Mouse (Mus musculus): ENCODE data around the gene Gm20503.

Gene Gm20503

DNA sequence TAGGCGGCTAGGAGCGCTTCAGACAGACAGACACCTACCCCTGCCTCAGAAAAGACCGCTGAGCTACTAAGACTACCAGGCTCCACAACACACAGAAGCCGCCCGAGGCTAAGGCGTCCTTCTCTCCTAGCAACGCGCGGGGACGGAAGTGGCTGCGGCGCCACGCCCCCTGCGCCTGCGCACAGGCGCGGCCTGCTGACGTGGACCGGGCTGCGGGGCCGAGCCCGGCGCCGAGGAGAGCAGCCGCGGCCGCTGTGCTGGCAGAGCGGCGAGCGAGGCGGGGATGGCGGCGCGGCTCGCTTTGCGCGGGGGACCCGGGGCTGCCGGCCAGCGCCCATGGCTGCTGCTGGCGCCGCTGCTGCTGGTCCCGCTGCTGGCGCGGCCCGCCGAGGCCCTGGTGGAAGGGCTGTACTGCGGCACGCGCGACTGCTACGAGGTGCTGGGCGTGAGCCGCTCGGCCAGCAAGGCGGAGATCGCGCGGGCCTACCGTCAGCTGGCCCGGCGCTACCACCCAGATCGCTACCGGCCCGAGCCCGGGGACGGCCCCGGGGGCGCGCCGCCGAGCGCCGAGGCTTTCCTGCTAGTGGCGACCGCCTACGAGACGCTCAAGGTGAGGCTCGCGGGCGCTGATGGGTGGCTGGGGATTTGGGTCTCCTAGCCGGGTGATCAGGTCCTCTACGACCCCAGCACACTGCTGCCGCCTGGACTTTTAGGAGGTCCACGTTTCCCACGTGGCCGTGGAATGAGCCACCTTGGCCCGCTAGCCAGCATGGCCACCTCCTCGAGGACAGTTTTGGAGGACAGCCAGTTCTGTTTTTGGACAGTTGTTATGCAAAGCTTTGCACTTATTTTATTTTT lies at the start of gene Gm20503:
Gm20503 (plus strand) TSS at position 263 of the 858 bp plus-strand sequence.
- DNase-seq (ENCODE audit: low spot score): peak; percentile 89

DNA sequence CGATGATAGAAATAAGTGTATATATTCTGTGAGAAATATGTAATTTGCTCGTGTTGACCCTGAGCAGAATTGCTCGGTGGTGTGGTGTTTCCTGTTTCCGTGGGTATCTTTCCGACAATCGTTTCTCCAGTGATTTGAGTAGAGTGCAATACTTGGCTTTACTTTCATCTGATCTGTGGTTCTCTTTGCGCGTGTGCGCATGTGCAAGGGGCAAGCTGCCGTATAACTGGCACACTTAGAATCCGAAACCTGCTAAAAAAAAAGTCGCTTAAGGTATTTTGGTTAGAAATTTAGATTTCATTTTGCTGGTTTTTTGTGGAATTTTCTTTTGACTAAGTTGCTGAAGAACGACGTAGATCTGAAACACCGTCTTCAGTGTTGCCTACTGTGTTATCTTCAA lies 41.3 kb upstream of the Gm20503 start:
- no peak for DNase-seq (ENCODE audit: low spot score)

DNA sequence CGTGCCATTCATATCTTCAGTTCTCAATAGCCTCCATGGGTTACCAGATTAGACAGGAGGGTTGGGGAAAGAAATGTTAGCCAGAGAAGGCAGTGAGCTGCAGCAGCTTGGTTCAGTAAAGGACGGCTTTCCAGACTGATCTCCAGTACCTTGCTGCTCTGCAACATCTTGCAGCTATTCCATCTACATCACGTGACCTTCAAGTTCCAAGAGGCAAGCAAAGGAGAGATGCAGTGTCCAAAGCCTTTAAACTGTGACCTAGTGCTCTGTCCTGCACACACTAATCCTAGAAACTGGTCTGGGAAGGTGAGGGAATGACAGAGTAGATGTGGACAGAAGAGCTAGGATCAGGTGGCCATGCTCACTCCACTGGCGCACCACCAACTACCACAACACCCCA lies 39.7 kb upstream of the Gm20503 start:
- no peak for DNase-seq (ENCODE audit: low spot score)

DNA sequence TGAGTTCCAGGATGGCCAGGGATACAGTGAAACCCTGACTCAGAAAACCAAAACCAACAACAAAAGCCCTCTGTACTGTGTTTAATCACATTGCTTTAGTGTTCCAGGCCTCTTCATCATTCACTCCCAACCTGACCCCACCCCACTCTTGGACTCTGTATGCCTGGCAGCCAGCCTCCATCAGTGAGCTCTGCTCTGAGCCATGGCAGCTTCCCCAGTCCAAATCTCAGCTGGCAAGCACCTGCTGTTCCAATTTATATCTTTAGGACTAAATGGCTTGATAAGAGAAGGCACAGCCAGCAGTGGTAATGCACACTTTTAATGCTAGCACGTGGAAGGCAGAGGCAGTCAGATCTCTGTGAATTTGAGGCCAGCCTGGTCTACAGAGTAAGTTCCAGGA lies 37.9 kb upstream of the Gm20503 start:
- no peak for DNase-seq (ENCODE audit: low spot score)

DNA sequence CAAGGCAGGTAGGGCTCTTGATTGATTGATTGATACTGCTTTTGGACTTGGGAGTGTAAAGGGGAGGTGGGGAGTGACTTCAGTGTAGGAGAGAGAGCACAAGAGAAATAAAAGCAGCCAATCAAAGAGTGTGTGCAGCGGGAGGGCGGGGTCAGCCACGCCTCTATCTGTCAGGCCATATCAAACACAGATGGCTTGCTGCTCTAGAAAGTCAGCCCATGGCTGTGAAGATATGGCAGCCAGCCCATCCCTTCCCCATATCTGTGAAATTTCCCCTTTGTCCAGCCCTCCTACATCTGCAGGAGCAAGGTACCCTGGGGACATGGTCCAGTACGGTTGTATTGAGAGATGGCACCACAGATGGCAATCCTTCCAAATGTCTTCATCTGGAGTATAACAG lies 32.3 kb upstream of the Gm20503 start:
- no peak for DNase-seq (ENCODE audit: low spot score)

DNA sequence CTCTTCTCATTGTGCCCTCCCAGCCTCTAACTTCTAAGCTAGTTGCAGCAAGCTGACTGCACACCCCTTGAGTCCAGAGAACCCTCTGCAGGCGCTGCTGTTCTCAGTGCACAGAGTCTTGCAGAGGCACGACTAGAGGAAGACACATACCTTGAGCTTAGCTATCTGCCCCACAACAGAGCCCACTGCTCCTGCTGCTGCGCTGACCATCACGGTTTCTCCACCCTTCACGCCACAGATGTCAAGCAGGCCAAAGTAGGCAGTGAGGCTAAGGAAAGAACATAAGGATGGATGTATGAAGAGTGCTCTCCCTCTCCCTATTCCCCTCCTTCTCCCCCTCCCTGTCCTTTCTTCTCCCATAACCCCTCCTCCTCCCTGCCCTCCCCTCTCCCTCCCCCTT lies 27.3 kb upstream of the Gm20503 start:
- DNase-seq (ENCODE audit: low spot score): no peak

DNA sequence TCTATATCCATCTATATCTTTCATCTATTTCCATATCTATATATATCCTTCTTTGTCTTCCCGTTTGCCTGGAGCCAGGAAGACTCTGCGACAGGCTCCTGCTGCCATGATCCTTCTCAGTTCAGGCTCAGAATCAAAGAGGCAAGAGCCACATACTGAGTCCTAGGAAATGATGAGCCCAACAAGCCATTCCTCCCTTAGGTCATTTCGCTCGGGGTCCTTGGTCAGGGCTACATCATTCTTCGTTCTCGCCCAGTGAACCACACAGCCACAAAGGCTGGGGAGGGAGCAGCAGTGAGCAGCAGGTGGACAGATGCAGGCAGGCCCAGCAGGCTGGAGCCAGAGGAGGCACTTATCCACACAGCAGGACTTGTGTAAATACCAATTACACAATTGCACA lies 21.6 kb upstream of the Gm20503 start:
- no peak for DNase-seq (ENCODE audit: low spot score)

DNA sequence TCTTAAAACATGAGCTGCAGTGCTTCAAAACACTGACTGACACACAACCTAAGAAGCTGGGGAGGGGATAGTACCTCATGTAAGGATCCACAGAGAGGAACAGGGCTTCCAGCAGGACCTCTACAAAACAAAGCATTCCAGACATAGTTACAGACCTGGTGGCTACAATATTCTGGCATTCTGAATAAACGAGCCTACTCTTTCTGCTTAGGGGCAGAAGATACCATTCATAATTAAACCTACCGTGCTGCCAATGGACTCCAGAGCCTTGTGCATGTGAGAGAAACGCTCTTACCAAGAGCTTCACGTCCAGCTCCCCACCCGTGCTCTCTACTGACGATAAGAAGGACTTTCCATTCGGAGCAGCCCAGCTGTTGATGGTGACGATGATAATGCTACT lies 20.2 kb upstream of the Gm20503 start:
- DNase-seq (ENCODE audit: low spot score): no peak

DNA sequence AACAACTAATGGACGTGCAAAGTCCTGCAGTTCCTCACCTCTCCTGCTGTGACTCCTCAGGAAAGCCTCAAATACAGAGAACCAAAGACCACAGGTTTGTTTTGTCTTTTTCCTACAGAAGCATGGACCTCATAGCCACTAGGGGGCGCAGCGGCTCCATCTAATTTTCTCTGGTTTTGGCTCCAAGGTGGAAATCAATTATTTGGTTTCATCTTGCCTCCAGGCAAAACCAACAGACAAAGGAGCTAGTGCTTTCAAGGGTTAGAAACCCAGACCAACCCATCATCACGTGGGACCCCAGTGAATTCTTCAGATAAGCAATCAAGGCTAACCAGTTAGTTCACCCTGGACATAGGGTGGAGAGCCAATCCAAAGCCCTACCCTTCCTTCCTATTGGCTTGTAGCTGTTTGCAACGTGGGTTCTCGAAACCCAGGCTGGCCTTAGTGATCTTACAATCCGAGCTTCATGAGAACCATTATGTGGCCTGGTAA lies 17.8 kb upstream of the Gm20503 start:
- peak; percentile 76 for DNase-seq (ENCODE audit: low spot score)

DNA sequence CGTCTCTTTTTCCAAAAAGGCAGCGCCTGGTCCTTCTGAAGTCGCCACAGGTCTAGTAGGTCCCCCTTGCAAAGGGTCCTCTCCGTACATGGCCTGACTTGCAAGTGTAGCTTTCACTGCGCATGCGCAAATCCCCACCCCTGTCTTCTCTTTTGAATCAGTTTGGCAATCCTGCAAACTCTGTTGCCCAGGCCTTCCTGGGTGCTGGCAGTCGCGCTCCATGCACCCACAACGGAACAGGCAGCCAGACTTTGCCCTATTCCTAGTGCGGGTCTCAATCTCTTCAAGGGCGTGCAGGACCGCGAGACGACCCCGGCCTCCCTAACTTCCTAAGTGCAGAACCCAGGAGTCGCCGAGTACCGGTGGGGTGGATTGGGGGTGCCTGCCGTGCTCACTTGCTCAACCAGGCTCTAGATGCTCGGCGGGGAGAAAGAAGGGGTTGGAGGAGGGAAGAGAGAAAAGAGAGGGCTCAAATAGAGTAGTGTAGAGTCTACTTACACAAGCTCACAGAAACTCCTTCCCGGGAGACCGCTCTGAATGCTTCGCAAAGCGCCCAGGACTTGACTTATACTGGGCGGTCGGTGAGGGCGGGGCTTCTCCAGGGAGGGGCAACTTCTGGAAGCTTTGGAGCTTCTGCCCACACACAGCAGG lies 16.3 kb upstream of the Gm20503 start, which contains the start of gene Ptgr1:
Ptgr1 (minus strand) TSS at position 580 of the 651 bp plus-strand sequence.
- DNase-seq (ENCODE audit: low spot score): peak; percentile 79

DNA sequence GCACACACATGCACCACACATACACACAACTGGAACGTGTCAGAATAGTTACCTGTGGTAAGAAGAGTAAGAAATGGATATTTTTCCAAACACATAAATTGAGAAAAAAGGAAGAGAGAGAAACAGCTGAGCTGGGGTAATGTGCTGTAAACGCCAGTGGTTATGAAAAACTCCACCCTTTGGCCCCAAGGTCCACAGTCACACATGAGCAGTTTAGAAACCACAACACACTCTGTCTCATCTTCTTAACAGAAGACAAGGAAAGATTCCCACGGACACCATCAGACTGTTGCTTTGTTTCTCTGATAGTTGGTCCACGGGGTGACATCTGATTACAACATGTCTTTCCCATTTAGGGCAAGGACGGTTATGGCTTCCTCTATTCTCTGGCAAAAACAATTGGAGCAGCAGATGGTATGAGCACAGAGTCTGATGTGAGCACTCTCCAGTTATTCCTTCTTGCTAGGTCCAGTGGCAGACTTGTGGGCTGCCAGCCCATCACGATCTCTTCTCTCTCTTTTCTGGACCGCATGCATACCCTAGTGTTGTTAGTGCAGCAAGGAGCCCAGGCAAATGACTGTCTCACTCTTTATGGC lies 13.6 kb upstream of the Gm20503 start:
- DNase-seq (ENCODE audit: low spot score): no peak

DNA sequence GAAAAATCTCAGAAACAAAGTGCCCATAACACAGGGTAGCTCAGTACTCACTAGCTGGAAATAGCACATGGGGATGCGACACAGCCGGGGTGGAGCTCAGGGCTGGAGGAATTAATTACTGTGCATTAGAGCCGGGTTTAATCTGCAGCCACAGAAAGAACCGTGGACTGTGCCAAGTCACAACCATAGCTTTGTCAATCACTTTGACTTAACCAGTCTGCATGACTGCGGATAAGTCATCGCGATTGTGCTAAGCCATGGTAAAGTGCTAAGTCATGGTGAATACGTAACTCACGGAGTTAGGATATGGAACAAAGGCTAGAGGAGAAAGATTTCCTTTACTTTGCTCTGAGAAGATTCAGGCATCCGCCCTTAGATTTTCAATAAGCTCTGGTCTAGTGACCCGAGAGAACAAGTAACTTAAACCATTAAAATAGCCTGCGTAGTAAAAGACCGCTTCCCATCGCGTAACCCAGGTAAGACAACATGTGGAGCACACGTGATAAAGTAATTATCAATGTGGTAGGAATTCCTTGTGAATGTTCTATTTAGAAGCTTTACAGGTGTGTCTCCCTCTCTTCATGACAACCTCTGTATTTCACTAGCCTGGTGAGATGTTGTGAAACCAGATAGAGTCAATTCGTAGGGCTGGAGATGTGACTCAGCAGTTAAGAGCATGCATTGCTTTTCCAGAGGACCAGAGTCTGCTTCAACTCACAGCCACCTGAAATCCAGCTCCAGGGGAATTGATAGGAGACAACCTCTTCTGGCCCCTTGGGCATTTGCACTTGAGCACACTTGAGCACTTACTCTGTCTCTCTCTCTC lies 12.2 kb upstream of the Gm20503 start:
- no peak for DNase-seq (ENCODE audit: low spot score)

DNA sequence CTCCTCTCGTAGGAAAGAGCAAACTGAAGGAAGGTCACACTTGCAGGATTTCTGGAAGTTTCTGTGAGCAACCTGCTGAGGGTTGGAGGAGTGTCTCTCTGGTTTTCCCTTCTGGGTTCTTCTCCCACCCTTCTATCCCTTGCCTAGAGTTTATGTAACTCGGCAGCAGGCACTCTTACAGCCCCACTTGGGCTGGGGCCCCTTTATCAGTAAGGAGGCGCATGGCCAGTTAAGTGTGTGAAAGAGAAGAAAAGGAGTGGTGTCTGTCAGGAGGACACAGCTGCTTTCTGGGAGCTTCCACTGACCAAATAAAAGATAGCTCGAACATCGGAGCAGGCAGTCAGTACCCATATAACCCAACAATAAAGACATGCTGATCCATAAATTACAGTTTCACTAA lies 10.8 kb upstream of the Gm20503 start:
- no peak for DNase-seq (ENCODE audit: low spot score)

DNA sequence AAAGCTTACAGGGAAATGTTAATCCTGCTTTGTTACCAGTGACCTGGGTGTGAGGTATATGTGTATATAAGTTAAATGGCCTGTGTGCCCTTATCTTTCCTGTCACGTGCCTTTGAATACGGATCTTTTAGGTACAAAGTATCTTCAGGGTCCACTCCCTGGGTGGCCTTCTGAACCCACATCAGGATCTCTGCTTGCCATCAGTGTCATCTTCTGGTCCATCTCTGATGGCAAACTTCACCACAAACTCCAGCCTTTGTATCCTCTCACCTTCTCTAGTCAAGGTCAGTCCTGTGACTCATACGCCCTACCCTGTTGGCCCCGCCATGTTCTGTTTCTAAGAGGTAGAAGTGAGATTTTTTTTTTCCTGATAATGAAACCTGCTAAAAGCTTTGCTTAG lies 8.2 kb upstream of the Gm20503 start, which contains the start of gene Dnajc25:
Dnajc25 (plus strand) TSS at position 301 of the 400 bp plus-strand sequence.
- no peak for DNase-seq (ENCODE audit: low spot score)

DNA sequence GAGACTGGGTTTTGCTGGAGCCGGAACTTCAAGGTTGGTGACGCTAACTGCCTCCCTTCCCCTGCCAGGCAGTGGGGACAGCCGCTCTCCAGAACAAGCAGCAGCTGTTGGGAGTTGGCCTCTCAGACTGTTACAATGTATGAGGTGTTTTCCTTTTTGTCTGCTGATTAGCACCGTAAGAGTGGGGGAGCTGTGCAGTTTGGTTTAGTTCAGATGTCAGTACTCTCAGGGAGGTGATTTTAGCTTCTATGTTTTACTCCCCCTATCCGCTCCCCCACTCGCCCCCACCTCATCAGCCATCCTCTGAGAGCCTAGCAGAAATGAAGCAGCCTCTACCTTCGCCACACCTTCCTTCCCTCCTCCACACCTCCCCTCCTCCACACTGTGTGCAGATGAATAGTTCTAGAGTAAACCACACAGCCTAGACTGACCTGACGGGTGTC lies 7.7 kb upstream of the Gm20503 start:
- no peak for DNase-seq (ENCODE audit: low spot score)

DNA sequence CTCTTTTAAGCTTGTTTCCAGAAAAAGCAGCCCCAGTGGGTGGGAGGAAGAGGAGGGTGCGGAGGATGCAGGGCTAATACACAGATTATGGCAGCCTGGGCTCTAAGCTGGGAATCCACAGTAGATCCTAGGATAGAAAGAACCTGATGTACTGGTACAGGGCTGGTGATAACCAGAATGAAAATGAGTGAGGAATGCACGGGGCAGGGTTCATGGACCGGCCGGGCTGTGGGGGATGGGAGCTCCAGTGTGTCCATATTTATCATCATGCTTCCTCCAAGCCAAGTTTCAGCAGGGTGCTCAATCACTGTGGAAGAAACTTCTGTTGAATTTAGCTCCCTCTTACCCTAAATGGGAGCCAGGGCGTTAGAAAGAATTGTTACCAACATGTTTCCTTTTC lies 5.9 kb upstream of the Gm20503 start:
- no peak for DNase-seq (ENCODE audit: low spot score)

DNA sequence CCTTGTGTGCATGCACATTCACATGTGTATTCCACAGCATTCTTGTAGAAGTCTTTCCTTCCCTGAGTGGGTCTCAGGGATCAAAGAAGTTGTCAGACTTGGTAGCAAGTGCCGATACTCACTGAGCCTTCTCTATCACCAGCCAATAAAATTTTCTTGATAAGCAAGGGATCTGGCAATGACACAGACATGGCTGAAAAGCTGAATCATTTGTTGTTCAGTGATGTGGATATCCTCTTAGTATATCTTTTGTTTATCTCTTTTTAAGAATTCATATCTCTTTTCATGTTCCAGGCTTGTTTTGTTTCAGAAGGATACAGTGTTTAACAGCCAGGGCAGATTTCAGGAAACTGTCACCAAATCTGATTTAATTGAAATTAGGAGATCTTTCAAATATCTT lies 4.3 kb upstream of the Gm20503 start:
- DNase-seq (ENCODE audit: low spot score): no peak

DNA sequence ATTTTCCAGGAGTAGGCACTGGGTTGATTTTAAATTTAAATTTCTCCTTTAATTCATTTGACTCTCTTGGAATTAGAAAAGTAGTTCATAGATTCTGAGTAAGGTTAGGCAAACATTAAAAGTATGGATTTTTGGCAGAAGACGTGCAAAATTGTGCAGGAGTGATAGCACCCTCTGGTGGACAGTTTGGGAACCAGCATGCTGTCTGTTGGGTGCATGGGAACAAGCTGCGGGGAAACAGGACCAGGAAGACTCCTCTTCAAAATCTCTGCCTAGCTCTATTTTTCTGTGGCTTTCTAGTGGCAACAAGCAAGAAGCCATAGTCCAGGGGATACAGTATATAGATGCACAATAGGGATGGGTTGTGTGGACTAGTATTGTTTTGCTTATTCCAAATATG lies 3.3 kb upstream of the Gm20503 start:
- DNase-seq (ENCODE audit: low spot score): peak; percentile 44

DNA sequence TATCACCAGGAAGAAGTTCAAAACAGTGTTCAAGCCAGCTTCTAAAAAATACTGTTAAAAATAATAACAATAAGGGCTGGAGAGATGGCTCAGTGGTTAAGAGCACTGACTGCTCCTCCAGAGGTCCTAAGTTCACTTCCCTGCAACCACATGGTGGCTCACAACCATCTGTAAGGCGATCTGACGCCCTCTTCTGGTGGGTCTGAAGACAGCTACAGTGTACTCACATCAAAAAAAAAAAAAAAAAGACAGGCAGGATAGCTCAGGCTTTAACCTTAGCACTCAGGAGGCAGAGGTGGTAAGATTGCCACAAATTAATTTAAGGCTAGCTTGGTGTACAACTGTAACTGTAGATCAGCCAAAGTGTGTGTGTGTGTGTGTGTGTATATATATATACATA lies 2.4 kb upstream of the Gm20503 start:
- no peak for DNase-seq (ENCODE audit: low spot score)

DNA sequence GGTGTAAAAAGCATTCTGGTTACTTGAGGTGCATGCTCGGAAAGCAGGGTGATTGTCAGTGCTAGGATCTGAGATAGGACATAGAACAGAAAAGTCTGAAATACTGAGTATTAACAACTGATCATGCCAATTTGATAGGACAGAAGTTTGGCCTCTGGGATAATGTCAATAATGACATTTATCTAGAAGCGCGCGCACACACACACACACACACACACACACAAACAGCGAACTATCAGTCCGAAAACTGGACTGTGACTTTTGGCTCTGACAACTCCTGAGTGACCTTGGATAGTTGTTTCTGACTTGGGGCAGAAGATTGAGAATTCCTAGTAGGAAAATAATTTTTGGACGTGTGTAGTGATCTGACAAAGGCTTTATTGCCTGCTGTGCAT lies 793 bp downstream of the Gm20503 start:
- DNase-seq (ENCODE audit: low spot score): no peak

DNA sequence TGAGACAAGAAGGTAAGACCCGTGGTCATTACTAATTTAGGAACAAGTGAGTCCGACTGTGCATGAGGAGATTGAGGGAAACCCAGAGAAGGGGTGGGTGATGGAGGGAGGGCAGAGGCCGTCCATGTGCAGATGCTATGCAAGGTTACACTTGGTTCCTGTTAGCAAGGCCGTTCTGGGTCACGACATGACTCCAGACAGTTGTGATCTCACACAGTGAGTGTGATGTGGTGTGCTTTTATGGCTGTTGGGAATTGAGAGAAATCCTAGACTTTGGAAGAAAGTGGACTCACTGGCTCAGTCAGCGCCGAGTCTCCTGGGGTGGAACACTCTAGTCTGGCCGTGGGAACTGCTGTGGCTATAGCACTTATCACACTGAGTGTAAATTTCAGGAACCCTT lies 3.2 kb downstream of the Gm20503 start:
- no peak for DNase-seq (ENCODE audit: low spot score)

DNA sequence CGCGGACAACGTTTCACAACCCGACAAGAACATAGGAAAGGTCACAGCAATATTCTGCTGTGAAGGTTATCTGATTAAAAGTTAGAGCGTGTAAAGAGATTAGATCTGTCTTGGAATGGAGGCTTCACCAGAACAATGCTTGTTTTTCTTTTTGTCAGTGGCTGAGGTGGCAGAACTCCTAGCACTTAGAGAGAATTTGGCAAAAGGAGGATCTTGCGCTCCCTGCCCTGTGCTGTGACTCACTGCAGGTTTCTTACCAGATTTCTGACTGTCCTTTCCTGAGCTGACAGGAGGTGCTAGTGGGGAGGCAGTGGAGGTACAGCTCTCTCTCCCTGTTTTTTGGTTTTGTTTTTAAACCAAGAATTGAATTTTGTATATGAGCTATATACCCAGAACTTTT lies 4.0 kb downstream of the Gm20503 start:
- DNase-seq (ENCODE audit: low spot score): no peak

All from MN1 (cell line).